ENCODE assay signal across 11 mouse cellular contexts in the genomic region with DNA sequence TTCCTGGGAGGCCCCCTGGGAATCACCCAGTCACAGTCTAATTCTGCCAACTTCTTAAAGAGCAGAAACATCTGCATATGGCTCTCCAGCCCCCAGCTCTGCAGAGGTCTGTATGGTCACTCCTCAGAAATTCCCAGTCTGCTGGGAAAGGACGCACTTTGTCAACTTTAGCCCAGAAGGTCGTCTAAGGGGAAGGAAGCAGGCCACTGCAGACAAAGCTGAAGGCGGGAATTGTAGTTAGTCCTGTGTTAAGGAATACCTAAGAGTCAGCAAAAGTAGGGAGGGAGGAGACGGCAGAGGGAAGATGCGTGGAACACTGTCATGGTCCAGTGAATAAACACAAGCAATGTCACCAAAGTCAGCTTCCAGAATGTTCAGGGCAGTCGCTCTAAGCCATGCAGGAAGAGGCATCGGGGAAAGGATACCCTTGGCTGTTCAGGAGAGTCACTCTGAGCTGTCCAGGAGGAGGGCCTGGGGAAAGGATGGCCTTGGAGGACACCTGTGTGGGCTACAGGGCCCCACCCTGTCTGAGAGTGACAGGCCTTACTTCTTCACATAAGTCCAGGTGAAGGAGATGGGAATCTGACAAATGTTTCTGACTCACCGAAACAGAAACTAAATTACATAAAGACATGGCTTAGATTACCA.
DNase-seq lines count a peak whose midpoint lies in the region; ATAC-seq and TF ChIP-seq lines count a peak whose summit lies in the region.
"Had no signal": no experiment of that assay in that cellular context is flagged by ENCODE, and none has a peak within 500 bp of the region (broad histone marks: within the 10 kb centered on the region; RNA-seq: fewer than 3 reads in every experiment).

No protein-coding gene starts in this region.

- DNase-seq in adrenal gland, postnatal 10 days, result peak; percentile 21
- DNase-seq in adrenal gland, adult 8-10 months, result no peak
- peak; percentile 88 for DNase-seq in midbrain, embryonic 11.5 days (ENCODE audit: low spot score, missing footprints)
- no peak for DNase-seq in midbrain, postnatal 0 days (ENCODE audit: low spot score)
- no peak for DNase-seq in c-Kit-positive CD71-positive TER-119-positive erythroid progenitor cells, embryonic 14.5 days (ENCODE audit: low spot score)
- DNase-seq in left cerebral cortex, adult 9 months (ENCODE audit: low spot score in 2 of 2), result no peak
- DNase-seq: cerebellum, adult 9-11 months; gastrocnemius, postnatal 25 days had no signal

- H3K9me3 ChIP-seq in midbrain, embryonic 11.5 days (ENCODE audit: control insufficient read depth, low read length), result no peaks in the 10 kb centered on the region
- H3K9me3 ChIP-seq in midbrain, postnatal 0 days (ENCODE audit: low read length), result no peaks in the 10 kb centered on the region
- no peaks in the 10 kb centered on the region for H3K9me3 ChIP-seq in kidney, embryonic 15.5 days (replicated peaks)
- no peaks in the 10 kb centered on the region for H3K9me3 ChIP-seq in stomach, embryonic 16.5 days (replicated peaks; ENCODE audit: control insufficient read depth, low read length)
- H3K9me3 ChIP-seq: midbrain, embryonic 15.5 days had no signal

- H3K27me3 ChIP-seq in midbrain, embryonic 11.5 days (ENCODE audit: control insufficient read depth, insufficient read depth, low read length), result peaks cover 2% of the 10 kb centered on the region; the same call in 1 of the 2 replicates
- H3K27me3 ChIP-seq in midbrain, postnatal 0 days (ENCODE audit: insufficient read depth, low read length), result no peaks in the 10 kb centered on the region
- H3K27me3 ChIP-seq in kidney, embryonic 15.5 days, result no peaks in the 10 kb centered on the region
- H3K27me3 ChIP-seq in stomach, embryonic 16.5 days (ENCODE audit: control insufficient read depth, insufficient read depth, low read length), result no peaks in the 10 kb centered on the region

- ATAC-seq in midbrain, embryonic 11.5 days (ENCODE audit: low FRiP score), result peak; percentile 33; the same call in 1 of the 2 replicates
- no peak for ATAC-seq in midbrain, postnatal 0 days (ENCODE audit: low FRiP score)
- peak; percentile 83 for ATAC-seq in kidney, embryonic 15.5 days (replicated peaks; ENCODE audit: low FRiP score)
- peak; percentile 40; the same call in 1 of the 2 replicates for ATAC-seq in stomach, embryonic 16.5 days (ENCODE audit: insufficient read depth, low FRiP score)
- ATAC-seq: midbrain, embryonic 15.5 days had no signal

- no peaks in the 10 kb centered on the region for H3K36me3 ChIP-seq in midbrain, embryonic 11.5 days (ENCODE audit: control insufficient read depth, insufficient read depth, low read length)
- H3K36me3 ChIP-seq in midbrain, postnatal 0 days (ENCODE audit: insufficient read depth, low read length), result no peaks in the 10 kb centered on the region
- H3K36me3 ChIP-seq in kidney, embryonic 15.5 days, result no peaks in the 10 kb centered on the region
- H3K36me3 ChIP-seq in stomach, embryonic 16.5 days (ENCODE audit: control insufficient read depth, insufficient read depth, low read length), result no peaks in the 10 kb centered on the region
- H3K36me3 ChIP-seq: midbrain, embryonic 15.5 days had no signal

- no peak overlapping the region for H3K27ac ChIP-seq in midbrain, embryonic 11.5 days (ENCODE audit: low read depth, low read length)
- H3K27ac ChIP-seq in midbrain, postnatal 0 days (ENCODE audit: low read depth, low read length), result no peak overlapping the region
- peak overlapping the region; percentile 48; the same call in 1 of the 2 replicates for H3K27ac ChIP-seq in kidney, embryonic 15.5 days
- H3K27ac ChIP-seq in stomach, embryonic 16.5 days (ENCODE audit: low read length), result peak overlapping the region; percentile 17; the same call in 1 of the 2 replicates
- H3K27ac ChIP-seq: midbrain, embryonic 15.5 days had no signal

- WGBS in midbrain, embryonic 11.5 days, result 31% methylated on average over 8 of the region's 8 CpGs
- 56% methylated on average over 8 of the region's 8 CpGs for WGBS in midbrain, postnatal 0 days
- 38% methylated on average over 8 of the region's 8 CpGs for WGBS in kidney, embryonic 15.5 days
- WGBS in stomach, embryonic 16.5 days, result 65% methylated on average over 8 of the region's 8 CpGs

- peaks cover 3% of the 10 kb centered on the region; the same call in 1 of the 2 replicates for H3K4me1 ChIP-seq in midbrain, embryonic 11.5 days (ENCODE audit: control insufficient read depth, insufficient read depth, low read length)
- H3K4me1 ChIP-seq in midbrain, postnatal 0 days (ENCODE audit: insufficient read depth, low read length), result no peaks in the 10 kb centered on the region
- H3K4me1 ChIP-seq in kidney, embryonic 15.5 days, result peaks cover 22% of the 10 kb centered on the region
- H3K4me1 ChIP-seq in stomach, embryonic 16.5 days (ENCODE audit: control insufficient read depth, insufficient read depth, low read length), result peaks cover 5% of the 10 kb centered on the region; the same call in 1 of the 2 replicates

- H3K9ac ChIP-seq in midbrain, embryonic 11.5 days (ENCODE audit: low read length), result no peak overlapping the region
- no peak overlapping the region for H3K9ac ChIP-seq in midbrain, postnatal 0 days (replicated peaks; ENCODE audit: low read length, poor library complexity, severe bottlenecking)
- H3K9ac ChIP-seq in kidney, embryonic 15.5 days, result no peak overlapping the region
- no peak overlapping the region for H3K9ac ChIP-seq in stomach, embryonic 16.5 days (ENCODE audit: low read length)
- H3K9ac ChIP-seq: midbrain, embryonic 15.5 days had no signal

- H3K4me2 ChIP-seq in midbrain, embryonic 11.5 days, result no peak overlapping the region
- no peak overlapping the region for H3K4me2 ChIP-seq in midbrain, postnatal 0 days (ENCODE audit: low read depth, low read length, poor library complexity, severe bottlenecking)
- no peak overlapping the region for H3K4me2 ChIP-seq in kidney, embryonic 15.5 days
- H3K4me2 ChIP-seq in stomach, embryonic 16.5 days (ENCODE audit: low read depth, low read length), result no peak overlapping the region
- H3K4me2 ChIP-seq: midbrain, embryonic 15.5 days had no signal

- no peak overlapping the region for H3K4me3 ChIP-seq in midbrain, embryonic 11.5 days (ENCODE audit: low read depth, low read length)
- no peak overlapping the region for H3K4me3 ChIP-seq in midbrain, postnatal 0 days (ENCODE audit: low read depth, low read length)
- no peak overlapping the region for H3K4me3 ChIP-seq in kidney, embryonic 15.5 days (replicated peaks)
- no peak overlapping the region for H3K4me3 ChIP-seq in stomach, embryonic 16.5 days (replicated peaks; ENCODE audit: low read length)
- H3K4me3 ChIP-seq: midbrain, embryonic 15.5 days had no signal

- no peak for TF ChIP-seq CTCF in midbrain, postnatal 0 days (IDR thresholded peaks at IDR 0.05)

Comparison
In these comparisons a context has a peak if more than half of its experiments do, and no peak if none do; other contexts are left out.
1. DNase-seq: peak in adrenal gland, postnatal 10 days (single experiment) and midbrain, embryonic 11.5 days (single experiment); none in adrenal gland, adult 8-10 months (single experiment), midbrain, postnatal 0 days (single experiment), c-Kit-positive CD71-positive TER-119-positive erythroid progenitor cells, embryonic 14.5 days (single experiment) and left cerebral cortex, adult 9 months (0 of 2).
2. H3K27ac ChIP-seq: peak in kidney, embryonic 15.5 days (single experiment) and stomach, embryonic 16.5 days (single experiment); none in midbrain, embryonic 11.5 days (single experiment) and midbrain, postnatal 0 days (single experiment).